In the genomic region with DNA sequence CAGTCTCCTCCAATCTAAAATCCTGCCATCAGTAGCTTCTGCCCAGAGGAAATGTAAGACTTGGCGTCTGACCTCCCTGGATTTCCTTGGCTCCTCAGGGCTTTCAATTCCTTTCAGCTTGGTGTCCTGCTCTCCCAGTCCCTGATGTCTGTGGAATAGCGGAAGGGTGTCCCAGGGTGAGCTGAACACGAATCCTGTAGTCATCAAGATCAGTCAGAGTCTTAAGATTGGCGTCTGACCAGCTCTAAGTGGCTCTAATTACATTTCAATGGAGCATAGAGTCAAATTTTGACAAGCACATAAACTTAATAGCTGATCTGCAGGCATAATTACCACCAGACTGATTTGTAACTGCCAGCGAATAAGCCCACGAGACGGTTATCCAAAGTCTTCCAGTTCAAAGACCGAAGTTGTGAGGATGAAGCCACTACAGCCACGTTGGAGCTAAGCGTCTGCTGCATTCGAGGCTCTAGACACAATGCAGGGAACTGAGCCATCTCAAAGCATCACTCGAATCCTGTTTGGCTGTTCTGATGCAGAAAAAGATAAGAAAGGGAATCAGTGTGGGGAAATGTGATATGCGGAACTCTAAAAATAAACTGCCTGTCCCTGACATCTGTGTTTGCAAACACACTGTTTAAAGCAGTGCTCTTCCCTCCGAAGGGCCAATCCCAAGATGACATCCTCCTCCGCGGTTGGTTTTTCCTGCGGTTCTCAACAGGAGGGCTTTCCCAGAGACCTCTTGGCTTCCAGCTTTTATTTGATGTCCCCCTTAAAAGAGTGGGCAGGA, we compare ENCODE assay signal across 8 mouse cellular contexts.
DNase-seq lines count a peak whose midpoint lies in the region; ATAC-seq lines count a peak whose summit lies in the region.

No protein-coding gene starts in this region.

- H3K36me3 ChIP-seq in midbrain, embryonic 13.5 days, result no peaks in the 10 kb centered on the region
- no peaks in the 10 kb centered on the region for H3K36me3 ChIP-seq in midbrain, embryonic 11.5 days (ENCODE audit: control insufficient read depth, insufficient read depth, low read length)
- no peaks in the 10 kb centered on the region for H3K36me3 ChIP-seq in heart, embryonic 15.5 days
- no peaks in the 10 kb centered on the region for H3K36me3 ChIP-seq in macrophage (ENCODE audit: inconsistent target)

- H3K4me2 ChIP-seq in midbrain, embryonic 13.5 days (replicated peaks), result peak overlapping the region; percentile 17
- H3K4me2 ChIP-seq in midbrain, embryonic 11.5 days, result no peak overlapping the region
- peak overlapping the region; percentile 57 for H3K4me2 ChIP-seq in heart, embryonic 15.5 days

- H3K27me3 ChIP-seq in midbrain, embryonic 13.5 days, result no peaks in the 10 kb centered on the region
- H3K27me3 ChIP-seq in midbrain, embryonic 11.5 days (ENCODE audit: control insufficient read depth, insufficient read depth, low read length), result no peaks in the 10 kb centered on the region
- peaks cover 4% of the 10 kb centered on the region; the same call in 1 of the 2 replicates for H3K27me3 ChIP-seq in heart, embryonic 15.5 days

- no peaks in the 10 kb centered on the region for H3K79me2 ChIP-seq in macrophage (ENCODE audit: inconsistent target)

- DNase-seq in midbrain, embryonic 11.5 days (ENCODE audit: low spot score, missing footprints), result no peak
- DNase-seq in kidney, postnatal 14 days, result peak; percentile 57
- no peak for DNase-seq in urinary bladder, postnatal 10 days (ENCODE audit: low spot score)
- DNase-seq in cerebellum, postnatal 10 days, result no peak

- ATAC-seq in midbrain, embryonic 13.5 days, result no peak
- no peak for ATAC-seq in midbrain, embryonic 11.5 days (ENCODE audit: low FRiP score)
- no peak for ATAC-seq in heart, embryonic 15.5 days (replicated peaks; ENCODE audit: insufficient number of reproducible peaks, insufficient read depth, low FRiP score, low read depth)
- ATAC-seq in erythroblast, adult 5-6 weeks (replicated peaks; ENCODE audit: low FRiP score, poor library complexity, severe bottlenecking), result no peak

- WGBS in midbrain, embryonic 13.5 days, result 76% methylated on average over 17 of the region's 17 CpGs
- WGBS in midbrain, embryonic 11.5 days, result 78% methylated on average over 17 of the region's 17 CpGs
- 46% methylated on average over 17 of the region's 17 CpGs for WGBS in heart, embryonic 15.5 days
- 12% methylated on average over 17 of the region's 17 CpGs for WGBS in macrophage (ENCODE audit: missing documents)

- H3K9ac ChIP-seq in midbrain, embryonic 13.5 days (replicated peaks), result no peak overlapping the region
- no peak overlapping the region for H3K9ac ChIP-seq in midbrain, embryonic 11.5 days (ENCODE audit: low read length)
- H3K9ac ChIP-seq in heart, embryonic 15.5 days, result no peak overlapping the region; the same call in 1 of the 2 replicates

- H3K27ac ChIP-seq in midbrain, embryonic 13.5 days, result no peak overlapping the region
- no peak overlapping the region for H3K27ac ChIP-seq in midbrain, embryonic 11.5 days (ENCODE audit: low read depth, low read length)
- peak overlapping the region; percentile 77 for H3K27ac ChIP-seq in heart, embryonic 15.5 days
- no peak overlapping the region for H3K27ac ChIP-seq in macrophage

- H3K9me3 ChIP-seq in midbrain, embryonic 13.5 days, result no peaks in the 10 kb centered on the region
- H3K9me3 ChIP-seq in midbrain, embryonic 11.5 days (ENCODE audit: control insufficient read depth, low read length), result no peaks in the 10 kb centered on the region
- H3K9me3 ChIP-seq in heart, embryonic 15.5 days (replicated peaks), result no peaks in the 10 kb centered on the region

- no peaks in the 10 kb centered on the region for H3K4me1 ChIP-seq in midbrain, embryonic 13.5 days (replicated peaks)
- H3K4me1 ChIP-seq in midbrain, embryonic 11.5 days (ENCODE audit: control insufficient read depth, insufficient read depth, low read length), result no peaks in the 10 kb centered on the region
- peaks cover 12% of the 10 kb centered on the region for H3K4me1 ChIP-seq in heart, embryonic 15.5 days (replicated peaks)

- H3K4me3 ChIP-seq in midbrain, embryonic 13.5 days (replicated peaks), result no peak overlapping the region
- no peak overlapping the region for H3K4me3 ChIP-seq in midbrain, embryonic 11.5 days (ENCODE audit: low read depth, low read length)
- H3K4me3 ChIP-seq in heart, embryonic 15.5 days, result peak overlapping the region; percentile 27
- peak overlapping the region; percentile 15; the same call in 1 of the 2 replicates for H3K4me3 ChIP-seq in macrophage (ENCODE audit: inconsistent target)

Comparison
In these comparisons a context has a peak if more than half of its experiments do, and no peak if none do; other contexts are left out.
1. H3K4me3 ChIP-seq: peak in heart, embryonic 15.5 days (single experiment) and macrophage (single experiment); none in midbrain, embryonic 13.5 days (single experiment) and midbrain, embryonic 11.5 days (single experiment).